Mouse (Mus musculus) liver, embryonic 14.5 days (tissue): ENCODE measurements around the gene Appl1.

Experiments used
- CTCF ChIP-seq: IDR thresholded peaks from 2 replicates; pipeline ENCODE4 v1.5.1; 2016; ENCODE audit warnings: antibody characterized with exemption, low read depth, control low read depth
- EP300 ChIP-seq: IDR thresholded peaks from 2 replicates; pipeline ENCODE4 v1.6.1; 2016; ENCODE audit warnings: antibody characterized with exemption, low read depth

DNA sequence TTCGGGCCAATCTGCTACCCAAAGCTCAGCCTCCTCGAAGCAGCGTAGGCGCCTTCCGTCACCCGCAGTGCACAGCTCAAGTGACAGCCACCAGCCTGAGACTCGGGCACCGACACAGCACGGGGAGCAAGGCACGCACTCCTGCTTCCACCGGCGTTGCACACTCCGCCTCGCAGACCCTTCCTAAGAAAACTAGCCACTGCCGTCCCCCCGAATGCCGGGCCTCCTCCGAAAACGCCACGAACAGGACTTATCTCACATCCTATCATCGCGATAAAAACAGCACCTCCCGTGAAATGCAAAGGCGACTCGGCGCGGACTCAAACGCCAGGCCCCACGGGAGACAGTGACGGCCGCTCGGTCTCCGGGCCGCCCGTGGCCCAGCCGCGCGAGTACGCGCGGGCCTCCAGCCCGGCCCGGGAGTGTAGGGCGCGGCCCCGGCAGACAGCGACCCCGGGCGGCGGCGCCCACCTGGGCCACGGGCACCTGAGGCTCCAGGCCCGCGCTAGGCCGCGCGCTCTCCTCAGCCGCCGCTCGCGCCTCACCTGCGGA, 1.1 kb downstream of the Appl1 start:
- no peak for TF ChIP-seq CTCF
- no peak for TF ChIP-seq EP300
